Mouse (Mus musculus) small intestine, adult 2 months (tissue): Measurements from ENCODE around the gene Ccdc51. TPM values are rescaled to one million over a fixed set of nuclear protein-coding genes. Genes with fewer than 3 reads are reported as not detected.
A peak's percentile ranks its signal among the peaks of the same experiment; 100 is the strongest.

ENCODE experiments used
- H3K27ac ChIP-seq: fragments of 200-500 bp; 2 replicates; pipeline ENCODE4 v1.5.1; 2012; ENCODE audit warnings: low read depth, low read length, control low read depth, inconsistent platforms; ENCODE audit not compliant: insufficient read depth
- H3K27me3 ChIP-seq: fragments of 200-500 bp; 2 replicates; pipeline ENCODE4 v1.6.1; 2012; ENCODE audit warnings: mild to moderate bottlenecking, moderate library complexity, low read length, inconsistent platforms; ENCODE audit not compliant: control insufficient read depth, insufficient read depth
- H3K36me3 ChIP-seq: fragments of 200-500 bp; 2 replicates; pipeline ENCODE4 v1.6.1; 2012; ENCODE audit warnings: mild to moderate bottlenecking, low read length, control low read depth, inconsistent platforms; ENCODE audit not compliant: control insufficient read depth, insufficient read depth
- H3K4me1 ChIP-seq: fragments of 200-500 bp; 2 replicates; pipeline ENCODE4 v1.6.1; 2012; ENCODE audit warnings: low read length, inconsistent platforms, mixed read lengths; ENCODE audit not compliant: control insufficient read depth, insufficient read depth, insufficient read length
- H3K4me3 ChIP-seq: fragments of 200-500 bp; 2 replicates; pipeline ENCODE4 v1.5.1; 2012; ENCODE audit warnings: low read depth, mild to moderate bottlenecking, control low read depth, inconsistent platforms, low read length, moderate library complexity
- CTCF ChIP-seq: fragments of 200-500 bp; IDR thresholded peaks from 2 replicates; pipeline ENCODE4 v1.5.1; 2012; ENCODE audit warnings: low read depth, mild to moderate bottlenecking, control low read depth, inconsistent platforms, low read length, moderate library complexity, mixed read lengths; ENCODE audit not compliant: insufficient replicate concordance, insufficient read length; ENCODE audit errors: extremely low read depth
- POLR2A ChIP-seq: fragments of 200-500 bp; IDR thresholded peaks from 2 replicates; pipeline ENCODE4 v1.6.1; 2012; ENCODE audit warnings: low read depth, mild to moderate bottlenecking, control low read depth, inconsistent platforms, low read length, moderate library complexity
- WGBS: fragments of 180-500 bp; shearing (Covaris S2); methylation state at CpG from one replicate; pipeline ENCODE4 v1.1.7; 2018; 5-methylcytosine and 5-hydroxymethylcytosine counted together
- polyA plus RNA-seq: library from polyadenylated mRNA; depleted of rRNA; stranded (reverse); fragments of >200 nt; gene quantifications from 2 replicates; pipeline ENCODE4 v1.2.3, GENCODE M21; 2012

Ccdc51 gene
- polyA plus RNA-seq, 1 experiment: 11.3 TPM

- 82% methylated on average over 5 of the region's 5 CpGs for WGBS
- peaks cover 20% of the 10 kb centered on the region for H3K36me3 ChIP-seq
- H3K27me3 ChIP-seq: no peaks in the 10 kb centered on the region
- peaks cover 24% of the 10 kb centered on the region for H3K4me1 ChIP-seq
- TF ChIP-seq CTCF (no peak), POLR2A (no peak)
- H3K27ac ChIP-seq: peak overlapping the region; percentile 48
- H3K4me3 ChIP-seq: peak overlapping the region; percentile 61
These were observed 24.8 kb upstream of the Ccdc51 start for GRCm38 (mm10) chr9:109057543-109057942.

DNA sequence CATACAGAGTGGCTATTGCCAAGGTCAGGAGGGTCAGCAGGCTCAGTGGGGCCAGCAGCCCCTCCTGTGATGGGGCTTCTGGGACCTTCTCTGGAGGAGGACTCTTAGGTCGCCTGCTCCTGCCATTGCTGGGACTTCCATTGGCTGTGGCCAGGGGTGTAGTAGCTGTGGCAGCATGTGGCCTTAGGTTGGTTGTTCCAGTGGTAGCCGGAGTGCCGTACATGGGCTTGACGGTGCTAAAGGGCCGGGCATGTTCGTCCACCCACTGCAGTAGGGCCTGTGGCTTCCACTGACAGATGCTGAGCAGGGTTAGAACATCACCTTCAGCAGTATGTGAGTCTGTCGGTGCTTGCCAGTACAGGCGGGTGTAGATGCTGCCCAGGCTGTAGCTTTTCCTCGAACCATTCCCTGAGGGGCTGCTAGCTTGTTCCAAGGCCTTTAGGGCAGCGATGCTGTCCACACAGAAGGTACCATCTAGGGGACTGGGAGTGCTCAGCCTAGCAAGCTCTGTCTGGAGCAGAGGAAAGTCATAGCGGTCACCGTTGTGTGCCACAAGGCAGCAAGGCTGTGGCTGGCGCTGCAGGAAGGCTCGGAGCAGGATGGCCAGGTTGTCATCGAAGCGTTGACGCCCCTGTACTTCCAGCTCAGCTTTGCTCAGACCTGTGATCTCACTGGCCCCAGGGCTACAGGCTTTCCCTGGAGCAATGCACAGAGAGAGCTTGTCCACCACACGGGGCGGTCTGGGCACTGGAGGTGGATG lies 24.1 kb upstream of the Ccdc51 start:
- H3K4me3 ChIP-seq: peak overlapping the region; percentile 61
- H3K27ac ChIP-seq: peak overlapping the region; percentile 93
- WGBS: 88% methylated on average over 19 of the region's 19 CpGs
- H3K4me1 ChIP-seq: peaks cover 24% of the 10 kb centered on the region
- H3K27me3 ChIP-seq: no peaks in the 10 kb centered on the region
- TF ChIP-seq CTCF: no peak
- no peak for TF ChIP-seq POLR2A
- H3K36me3 ChIP-seq: peaks cover 20% of the 10 kb centered on the region

- H3K27ac ChIP-seq: peak within 1 kb of the TSS; percentile 93
- TF ChIP-seq CTCF (peak; percentile 99), POLR2A (peak; percentile 94)
- H3K4me1 ChIP-seq: peaks cover 23% of the 10 kb centered on the region
- H3K36me3 ChIP-seq: peaks cover 23% of the 10 kb centered on the region
- WGBS: 1% methylated on average over 15 of the region's 15 CpGs
- H3K4me3 ChIP-seq: peak within 1 kb of the TSS; percentile 61
- H3K27me3 ChIP-seq: no peaks in the 10 kb centered on the region
These were observed 23.0 kb upstream of the Ccdc51 start, which contains the start of gene Trex1 for GRCm38 (mm10) chr9:109059136-109059903. Gene Trex1, minus strand, starts transcription at chr9:109059734.

GRCm38 (mm10) chr9:109060184-109060897 lies 22.0 kb upstream of the Ccdc51 start:
- peaks cover 31% of the 10 kb centered on the region for H3K36me3 ChIP-seq
- WGBS: 91% methylated on average over 16 of the region's 16 CpGs

DNA sequence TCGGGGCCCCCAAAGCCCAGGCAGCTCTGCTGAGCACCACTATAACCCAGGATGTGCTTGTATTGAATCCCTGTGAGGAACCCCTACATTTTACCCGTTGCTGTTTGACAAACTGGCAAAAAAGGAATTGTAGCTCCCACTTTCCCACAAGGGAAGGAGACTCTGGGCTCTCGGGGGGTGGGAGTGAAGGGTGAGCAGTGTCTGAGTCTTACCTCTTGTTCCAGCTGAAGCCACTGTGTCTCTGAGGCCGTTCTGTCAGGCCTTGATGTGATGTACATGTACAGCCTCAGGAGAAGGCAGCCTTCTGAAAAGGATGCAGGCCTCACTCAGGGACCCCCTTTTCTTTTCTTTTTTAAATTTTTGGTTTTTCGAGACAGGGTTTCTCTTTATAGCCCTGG lies 21.4 kb upstream of the Ccdc51 start:
- WGBS: 85% methylated on average over 5 of the region's 5 CpGs
- H3K27me3 ChIP-seq: no peaks in the 10 kb centered on the region
- no peak overlapping the region for H3K27ac ChIP-seq
- TF ChIP-seq CTCF (no peak), POLR2A (no peak)
- peaks cover 33% of the 10 kb centered on the region for H3K36me3 ChIP-seq
- H3K4me1 ChIP-seq: peaks cover 17% of the 10 kb centered on the region
- H3K4me3 ChIP-seq: no peak overlapping the region

More at GRCm38 (mm10) chr9:109060184-109060897, 22.0 kb upstream of the Ccdc51 start:
- Histone ChIP-seq H3K27ac (no peak overlapping the region), H3K27me3 (no peaks in the 10 kb centered on the region), H3K4me3 (no peak overlapping the region), H3K4me1 (peaks cover 20% of the 10 kb centered on the region)
- TF ChIP-seq POLR2A: no peak
- TF ChIP-seq CTCF: no peak

- Histone ChIP-seq H3K27ac (no peak overlapping the region), H3K4me1 (peaks cover 3% of the 10 kb centered on the region), H3K27me3 (no peaks in the 10 kb centered on the region), H3K36me3 (peaks cover 47% of the 10 kb centered on the region), H3K4me3 (no peak overlapping the region)
- TF ChIP-seq POLR2A (no peak), CTCF (peak; percentile 5; the same call in 1 of the 2 replicates)
- WGBS: 90% methylated on average over 3 of the region's 3 CpGs
These were observed 14.1 kb upstream of the Ccdc51 start for GRCm38 (mm10) chr9:109068095-109068735.
